In the genomic region with DNA sequence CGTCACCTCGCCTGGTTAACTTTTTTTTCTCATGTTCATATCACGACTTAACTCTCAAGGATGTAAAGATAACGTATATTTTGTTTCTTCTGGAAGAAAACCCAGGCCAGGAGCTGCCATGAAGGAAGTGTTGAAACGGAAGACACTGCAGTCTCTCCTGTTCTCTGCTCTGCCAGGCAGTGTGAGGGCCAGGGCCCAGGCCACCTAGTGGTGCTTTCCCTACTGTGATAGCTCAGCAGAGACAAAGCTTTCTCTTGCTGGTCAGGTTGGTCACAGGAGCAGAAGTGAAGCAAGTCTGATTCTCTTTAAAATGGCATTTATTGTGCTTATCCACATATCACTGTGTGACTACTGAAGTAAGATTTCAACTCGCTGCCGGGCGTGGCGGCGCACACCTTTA, we compare ENCODE assay signal across 15 mouse cellular contexts. TPM values are rescaled to one million over a fixed set of nuclear protein-coding genes. Genes with fewer than 3 reads are reported as not detected.
DNase-seq lines count a peak whose midpoint lies in the region; ATAC-seq and TF ChIP-seq lines count a peak whose summit lies in the region.
"Had no signal": no experiment of that assay in that cellular context is flagged by ENCODE, and none has a peak within 500 bp of the region (broad histone marks: within the 10 kb centered on the region; RNA-seq: fewer than 3 reads in every experiment).

No protein-coding gene starts in this region.

- no peak overlapping the region for H3K4me2 ChIP-seq in liver, embryonic 12.5 days
- H3K4me2 ChIP-seq in forebrain, embryonic 12.5 days, result no peak overlapping the region
- H3K4me2 ChIP-seq: heart, embryonic 13.5 days; liver, embryonic 13.5 days had no signal

- H3K79me2 ChIP-seq in heart, adult 2 months (replicated peaks; ENCODE audit: control insufficient read depth, insufficient read depth, low read length), result no peaks in the 10 kb centered on the region
- H3K79me2 ChIP-seq in liver, adult 2 months (ENCODE audit: control insufficient read depth, insufficient read depth, low read length), result no peaks in the 10 kb centered on the region

- no peak for TF ChIP-seq EP300 in heart, adult 2 months (IDR thresholded peaks at IDR 0.05; ENCODE audit: insufficient read depth, low read depth, low read length)

- H3K36me3 ChIP-seq in heart, adult 2 months (ENCODE audit: control insufficient read depth, insufficient read depth, low read length), result no peaks in the 10 kb centered on the region
- H3K36me3 ChIP-seq in liver, adult 2 months (ENCODE audit: control insufficient read depth, insufficient read depth, low read length), result peaks cover 10% of the 10 kb centered on the region; the same call in 1 of the 2 replicates
- H3K36me3 ChIP-seq in liver, embryonic 12.5 days, result peaks cover 50% of the 10 kb centered on the region
- peaks cover 82% of the 10 kb centered on the region for H3K36me3 ChIP-seq in embryonic facial prominence, embryonic 10.5 days (replicated peaks)
- peaks cover 60% of the 10 kb centered on the region for H3K36me3 ChIP-seq in forebrain, embryonic 12.5 days (replicated peaks)

- no peak for TF ChIP-seq POLR2A in heart, adult 2 months (IDR thresholded peaks at IDR 0.05; ENCODE audit: insufficient read depth, low read depth, low read length)
- no peak for TF ChIP-seq POLR2A in liver, adult 2 months (IDR thresholded peaks at IDR 0.05; ENCODE audit: extremely low read depth, insufficient read depth, low read length)

- no peaks in the 10 kb centered on the region for H3K27me3 ChIP-seq in heart, adult 2 months (ENCODE audit: control insufficient read depth, insufficient read depth, low read length)
- no peaks in the 10 kb centered on the region for H3K27me3 ChIP-seq in liver, adult 2 months (ENCODE audit: control insufficient read depth, insufficient read depth, low read length)
- no peaks in the 10 kb centered on the region for H3K27me3 ChIP-seq in liver, embryonic 12.5 days (replicated peaks)
- H3K27me3 ChIP-seq in embryonic facial prominence, embryonic 10.5 days (replicated peaks; ENCODE audit: low read depth, poor library complexity, severe bottlenecking), result no peaks in the 10 kb centered on the region
- no peaks in the 10 kb centered on the region for H3K27me3 ChIP-seq in forebrain, embryonic 12.5 days
- H3K27me3 ChIP-seq: heart, embryonic 13.5 days; liver, embryonic 13.5 days had no signal

- WGBS in heart, adult 2 months, result 84% methylated on average over 10 of the region's 10 CpGs
- WGBS in liver, adult 2 months, result 90% methylated on average over 10 of the region's 10 CpGs
- 82% methylated on average over 10 of the region's 10 CpGs for WGBS in liver, embryonic 12.5 days (ENCODE audit: insufficient replicate concordance)
- 93% methylated on average over 10 of the region's 10 CpGs for WGBS in embryonic facial prominence, embryonic 10.5 days
- 93% methylated on average over 10 of the region's 10 CpGs for WGBS in forebrain, embryonic 12.5 days

- H3K4me3 ChIP-seq in heart, adult 2 months, result no peak overlapping the region
- H3K4me3 ChIP-seq in liver, adult 2 months (ENCODE audit: insufficient read depth, low read depth, low read length), result no peak overlapping the region
- no peak overlapping the region for H3K4me3 ChIP-seq in liver, embryonic 12.5 days
- no peak overlapping the region for H3K4me3 ChIP-seq in embryonic facial prominence, embryonic 10.5 days
- H3K4me3 ChIP-seq in forebrain, embryonic 12.5 days (replicated peaks), result no peak overlapping the region
- H3K4me3 ChIP-seq: heart, embryonic 13.5 days; liver, embryonic 13.5 days had no signal

- peak; percentile 35 for TF ChIP-seq CTCF in heart, adult 2 months (IDR thresholded peaks at IDR 0.05)
- TF ChIP-seq CTCF in liver, adult 2 months (IDR thresholded peaks at IDR 0.05; ENCODE audit: low read depth, low read length), result peak; percentile 27; the same call in 1 of the 2 replicates

- no peak overlapping the region for H3K9ac ChIP-seq in heart, adult 2 months (ENCODE audit: low read depth, low read length)
- no peak overlapping the region for H3K9ac ChIP-seq in liver, adult 2 months (ENCODE audit: low read depth, low read length)
- H3K9ac ChIP-seq in liver, embryonic 12.5 days, result no peak overlapping the region
- no peak overlapping the region for H3K9ac ChIP-seq in forebrain, embryonic 12.5 days
- H3K9ac ChIP-seq: heart, embryonic 13.5 days; liver, embryonic 13.5 days had no signal

- H3K9me3 ChIP-seq in liver, embryonic 12.5 days (replicated peaks), result no peaks in the 10 kb centered on the region
- no peaks in the 10 kb centered on the region for H3K9me3 ChIP-seq in embryonic facial prominence, embryonic 10.5 days
- H3K9me3 ChIP-seq in forebrain, embryonic 12.5 days, result no peaks in the 10 kb centered on the region
- H3K9me3 ChIP-seq: heart, embryonic 13.5 days; liver, embryonic 13.5 days had no signal

- 0 out of 2 replicates have a peak, but pooled peaks cover under 1% of the 10 kb centered on the region for H3K4me1 ChIP-seq in heart, adult 2 months (ENCODE audit: control insufficient read depth, insufficient read depth, low read length)
- H3K4me1 ChIP-seq in liver, adult 2 months (ENCODE audit: control insufficient read depth, insufficient read depth, low read length), result peaks cover 24% of the 10 kb centered on the region
- peaks cover 42% of the 10 kb centered on the region for H3K4me1 ChIP-seq in liver, embryonic 12.5 days
- H3K4me1 ChIP-seq in embryonic facial prominence, embryonic 10.5 days, result peaks cover 21% of the 10 kb centered on the region
- peaks cover 26% of the 10 kb centered on the region for H3K4me1 ChIP-seq in forebrain, embryonic 12.5 days

- intact Hi-C loops in heart, adult 2 months (cut with DNase I), result no loop called here
- intact Hi-C loops in heart, postnatal 36 days (cut with DNase I), result no loop called here

- ATAC-seq in liver, embryonic 12.5 days, result no peak
- no peak for ATAC-seq in forebrain, embryonic 12.5 days (ENCODE audit: low FRiP score)
- ATAC-seq: CD4-positive, CD25-positive, alpha-beta regulatory T cell, adult 4 months had no signal

- H3K27ac ChIP-seq in heart, adult 2 months, result no peak overlapping the region
- H3K27ac ChIP-seq in liver, adult 2 months (replicated peaks; ENCODE audit: insufficient read depth, low read depth, low read length), result no peak overlapping the region
- H3K27ac ChIP-seq in liver, embryonic 12.5 days, result no peak overlapping the region
- H3K27ac ChIP-seq in embryonic facial prominence, embryonic 10.5 days (replicated peaks), result no peak overlapping the region
- no peak overlapping the region for H3K27ac ChIP-seq in forebrain, embryonic 12.5 days
- H3K27ac ChIP-seq: heart, embryonic 13.5 days; liver, embryonic 13.5 days had no signal

- no peak for DNase-seq in heart, adult 2 months
- DNase-seq in heart, postnatal 36 days, result no peak
- DNase-seq in liver, adult 2 months (ENCODE audit: extremely low read depth, low read depth, low spot score), result no peak
- peak; percentile 36 for DNase-seq in ES-CJ7 (ENCODE audit: low read depth, low spot score)
- DNase-seq in embryonic facial prominence, embryonic 10.5 days (ENCODE audit: low spot score), result peak; percentile 27
- no peak for DNase-seq in left cerebral cortex, adult 8-10 months (ENCODE audit: low spot score in 2 of 2)
- DNase-seq: cerebellum, adult 11-12 months; layer of hippocampus, postnatal 36 days; liver, embryonic 13.5 days; retina, postnatal 1 day; thymus, postnatal 25 days had no signal

RNA-seq across cellular contexts. Expression of gene Pebp1, which starts 5.9 kb away (rescaled TPM):
- 100 to 1,000 TPM; 412 to 465 TPM for total RNA-seq in heart, adult 2 months (2021)
- 402 and 552 TPM in 2 replicates for polyA plus RNA-seq in heart, adult 2 months (2012; rRNA removed)
- 100 to 1,000 TPM; 412 to 473 TPM for total RNA-seq in heart, postnatal 36 days (2021)
- 252 and 253 TPM in 2 replicates for total RNA-seq in liver, adult 2 months (2014; rRNA removed)
- polyA plus RNA-seq in liver, adult 2 months (2012; rRNA removed), result 719 and 995 TPM in 2 replicates
- 311 and 318 TPM in 2 replicates for polyA plus RNA-seq in liver, embryonic 12.5 days (2016; fragmentation: Nextera tagmentation; extraction: Ambion mirVana)
- 895 and 919 TPM in 2 replicates for polyA plus RNA-seq in embryonic facial prominence, embryonic 10.5 days (2016; fragmentation: Nextera tagmentation; extraction: Ambion mirVana)
- total RNA-seq in left cerebral cortex, adult 8-10 months (2022), result 100 to 1,000 TPM; 654 to 708 (median 665) TPM
- polyA plus RNA-seq in forebrain, embryonic 12.5 days (2016; fragmentation: Nextera tagmentation; extraction: Ambion mirVana), result 856 and 860 TPM in 2 replicates

RNA-seq across cellular contexts. Expression of gene Vsig10, which starts 37.3 kb away (rescaled TPM):
- 1 to 10 TPM; 7.0 to 8.9 TPM for total RNA-seq in heart, adult 2 months (2021)
- polyA plus RNA-seq in heart, adult 2 months (2012; rRNA removed), result 7.4 and 8.8 TPM in 2 replicates
- 10 to 100 TPM; 10.3 to 12.3 TPM for total RNA-seq in heart, postnatal 36 days (2021)
- 1.5 and 1.8 TPM in 2 replicates for total RNA-seq in liver, adult 2 months (2014; rRNA removed)
- 2.5 and 4.5 TPM in 2 replicates for polyA plus RNA-seq in liver, adult 2 months (2012; rRNA removed)
- 2.1 and 2.4 TPM in 2 replicates for polyA plus RNA-seq in liver, embryonic 12.5 days (2016; fragmentation: Nextera tagmentation; extraction: Ambion mirVana)
- 3.4 and 4.0 TPM in 2 replicates for polyA plus RNA-seq in embryonic facial prominence, embryonic 10.5 days (2016; fragmentation: Nextera tagmentation; extraction: Ambion mirVana)
- 1 to 10 TPM; 1.7 to 3.6 (median 2.1) TPM for total RNA-seq in left cerebral cortex, adult 8-10 months (2022)
- 3.0 and 3.7 TPM in 2 replicates for polyA plus RNA-seq in forebrain, embryonic 12.5 days (2016; fragmentation: Nextera tagmentation; extraction: Ambion mirVana)

Comparison
In these comparisons a context has a peak if more than half of its experiments do, and no peak if none do; other contexts are left out.
1. DNase-seq: peak in ES-CJ7 (single experiment) and embryonic facial prominence, embryonic 10.5 days (single experiment); none in heart, adult 2 months (0 of 2), heart, postnatal 36 days (0 of 2), liver, adult 2 months (single experiment) and left cerebral cortex, adult 8-10 months (0 of 2).